Mouse (Mus musculus) liver, embryonic 14.5 days (tissue): ENCODE results near the gene Rufy2. TPM values are rescaled to one million over a fixed set of nuclear protein-coding genes. Genes with fewer than 3 reads are reported as not detected.

Experiments used
- ATAC-seq: fragments of 200-750 bp; cut with Nextera tagmentation; 2 replicates; pipeline ENCODE4 v1.8.0; 2017; ENCODE audit warnings: moderate number of reproducible peaks, mild to moderate bottlenecking, moderate library complexity; ENCODE audit not compliant: insufficient read depth
- DNase-seq, 3 experiments: peaks; one replicate each; pipeline ENCODE4 v3.0.0-alpha.2; 2012 to 2013; ENCODE audit warnings: low read depth in 3 of 3, low spot score in 3 of 3
- H3K27ac ChIP-seq: fragments of 300-500 bp; sonication (generic); 2 replicates; pipeline ENCODE4 v1.5.1; 2014; ENCODE audit warnings: moderate library complexity, mild to moderate bottlenecking, control low read depth, inconsistent platforms
- H3K27me3 ChIP-seq: fragments of 300-500 bp; sonication (generic); 2 replicates; pipeline ENCODE4 v1.6.1; 2014; ENCODE audit warnings: mild to moderate bottlenecking, low read length, moderate library complexity; ENCODE audit not compliant: control insufficient read depth, insufficient read depth
- H3K36me3 ChIP-seq: fragments of 300-500 bp; sonication (generic); replicated peaks from 2 replicates; pipeline ENCODE4 v1.6.1; 2014; ENCODE audit warnings: low read depth; ENCODE audit not compliant: control insufficient read depth, insufficient read depth
- H3K4me1 ChIP-seq, 2 experiments: fragments of 200-500 bp in 1 of 2; fragments of 300-500 bp in 1 of 2; sonication (generic) in 1 of 2; replicated peaks; 2 replicates each; pipeline ENCODE4 v1.6.1; 2012 to 2014; ENCODE audit warnings: antibody characterized with exemption in 1 of 2, inconsistent platforms in 1 of 2, low read length in 1 of 2; ENCODE audit not compliant: control insufficient read depth in 2 of 2, insufficient read depth in 2 of 2
- H3K4me2 ChIP-seq: fragments of 300-500 bp; sonication (generic); 2 replicates; pipeline ENCODE4 v1.6.1; 2014; ENCODE audit warnings: low read depth, mild to moderate bottlenecking, control low read depth, moderate library complexity
- H3K4me3 ChIP-seq, 2 experiments: fragments of 200-500 bp in 1 of 2; fragments of 300-500 bp in 1 of 2; sonication (generic) in 1 of 2; 2 replicates each; pipeline ENCODE4 v1.5.1; 2012 to 2014; ENCODE audit warnings: low read depth in 2 of 2, low read length in 2 of 2, mild to moderate bottlenecking in 2 of 2, control low read depth in 1 of 2, inconsistent platforms in 1 of 2, moderate library complexity in 1 of 2; ENCODE audit not compliant: insufficient read depth in 1 of 2
- H3K9ac ChIP-seq: fragments of 300-500 bp; sonication (generic); replicated peaks from 2 replicates; pipeline ENCODE4 v1.6.1; 2014; ENCODE audit warnings: mild to moderate bottlenecking, control low read depth, moderate library complexity
- H3K9me3 ChIP-seq: fragments of 300-500 bp; sonication (generic); 2 replicates; pipeline ENCODE4 v1.6.1; 2016; ENCODE audit warnings: low read length, mixed read lengths; ENCODE audit not compliant: control insufficient read depth
- CTCF ChIP-seq: IDR thresholded peaks from 2 replicates; pipeline ENCODE4 v1.5.1; 2016; ENCODE audit warnings: antibody characterized with exemption, low read depth, control low read depth
- EP300 ChIP-seq: IDR thresholded peaks from 2 replicates; pipeline ENCODE4 v1.6.1; 2016; ENCODE audit warnings: antibody characterized with exemption, low read depth
- WGBS: fragments of 180-500 bp; shearing (Covaris S2); extraction: QIAGEN DNeasy Blood & Tissue Kit; methylation state at CpG from one replicate; pipeline ENCODE4 v1.1.7; 2014; ENCODE audit not compliant: insufficient replicate concordance; 5-methylcytosine and 5-hydroxymethylcytosine counted together
- polyA plus RNA-seq, 2 experiments: library from polyadenylated mRNA; depleted of rRNA in 1 of 2; stranded (reverse) in 1 of 2; unstranded in 1 of 2; fragments of >200 nt; fragmentation: Nextera tagmentation in 1 of 2; extraction: Ambion mirVana in 1 of 2; gene quantifications; 2 replicates each; pipeline versions ENCODE4 v1.2.1 to v1.2.3; 2012 to 2014

Rufy2 gene
- polyA plus RNA-seq, 2 experiments = 1.1 to 1.3 TPM

- ATAC-seq (peak; percentile 39; the same call in 1 of the 2 replicates), DNase-seq (no peak)
- Histone ChIP-seq H3K4me1 (no peaks in the 10 kb centered on the region), H3K9me3 (no peaks in the 10 kb centered on the region), H3K9ac (no peak overlapping the region), H3K4me2 (no peak overlapping the region), H3K4me3 (no peak overlapping the region), H3K27me3 (no peaks in the 10 kb centered on the region), H3K36me3 (peaks cover 40% of the 10 kb centered on the region), H3K27ac (no peak overlapping the region)
- 30% methylated on average over 4 of the region's 4 CpGs for WGBS
- TF ChIP-seq CTCF = no peak
- TF ChIP-seq EP300 = no peak
Measured at GRCm38 (mm10) chr10:63010268-63010667, 30.2 kb downstream of the Rufy2 start.

DNA sequence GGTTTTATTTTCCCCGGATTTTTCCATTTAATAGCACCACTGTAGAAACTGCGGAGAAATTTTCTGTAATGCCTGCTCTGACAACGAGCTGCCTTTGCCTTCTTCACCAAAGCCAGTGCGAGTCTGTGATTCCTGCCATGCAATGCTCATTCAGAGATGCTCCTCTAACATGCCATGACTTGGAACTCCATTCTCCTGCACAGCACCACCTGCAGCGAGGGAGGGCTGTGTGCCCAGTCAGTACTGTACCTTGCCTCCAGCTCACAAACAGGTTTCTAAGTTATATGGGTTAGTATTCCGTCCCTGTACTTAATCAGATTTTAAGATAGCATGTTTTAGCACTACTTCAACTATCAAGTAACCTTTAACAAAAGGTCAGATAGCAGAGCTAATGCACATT lies 31.5 kb downstream of the Rufy2 start:
- Histone ChIP-seq H3K36me3 (peaks cover 51% of the 10 kb centered on the region), H3K27me3 (no peaks in the 10 kb centered on the region), H3K4me3 (no peak overlapping the region), H3K27ac (no peak overlapping the region), H3K9me3 (no peaks in the 10 kb centered on the region), H3K4me1 (no peaks in the 10 kb centered on the region), H3K9ac (no peak overlapping the region), H3K4me2 (no peak overlapping the region)
- no peak for ATAC-seq
- no peak for DNase-seq
- 82% methylated on average over 6 of the region's 6 CpGs for WGBS
- no peak for TF ChIP-seq EP300
- TF ChIP-seq CTCF = no peak

DNA sequence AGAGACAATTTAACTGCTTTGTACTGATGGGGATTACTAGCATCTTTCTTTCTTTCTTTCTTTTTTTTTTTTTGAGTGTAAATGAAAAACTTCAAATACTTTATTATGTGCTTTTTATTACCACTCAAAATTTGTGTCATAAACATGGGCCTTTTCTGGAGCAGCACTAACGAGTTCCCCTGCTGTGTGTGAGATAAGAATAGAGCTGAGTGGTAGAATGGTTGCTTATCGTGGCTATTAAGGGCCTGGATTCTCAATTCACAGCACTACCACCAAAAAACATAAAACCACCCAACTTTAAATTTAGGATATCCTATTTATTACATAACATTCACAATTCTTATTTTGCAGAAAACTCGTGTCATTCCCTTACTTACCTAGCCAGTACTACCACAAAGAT lies 33.5 kb downstream of the Rufy2 start:
- no peak overlapping the region for H3K27ac ChIP-seq
- 34% methylated on average over 3 of the region's 3 CpGs for WGBS
- peaks cover 66% of the 10 kb centered on the region for H3K36me3 ChIP-seq
- no peak for ATAC-seq
- H3K4me1 ChIP-seq = no peaks in the 10 kb centered on the region
- H3K27me3 ChIP-seq = no peaks in the 10 kb centered on the region
- TF ChIP-seq EP300 = no peak
- no peak overlapping the region for H3K4me3 ChIP-seq
- no peaks in the 10 kb centered on the region for H3K9me3 ChIP-seq
- no peak overlapping the region for H3K4me2 ChIP-seq
- no peak overlapping the region for H3K9ac ChIP-seq
- DNase-seq = no peak

GRCm38 (mm10) chr10:63014168-63014567 lies 34.1 kb downstream of the Rufy2 start:
- no peak overlapping the region for H3K27ac ChIP-seq

GRCm38 (mm10) chr10:63019304-63019703 lies 39.3 kb downstream of the Rufy2 start:
- H3K4me1 ChIP-seq = peaks cover 10 to 14% of the 10 kb centered on the region in 2 experiments; a peak in 3 of 4 replicates
- ATAC-seq (no peak), DNase-seq (no peak)
- TF ChIP-seq EP300 = no peak
- no peak for TF ChIP-seq CTCF
- H3K4me2 ChIP-seq = no peak overlapping the region
- WGBS = 92% methylated on average over 6 of the region's 6 CpGs
- no peaks in the 10 kb centered on the region for H3K9me3 ChIP-seq
- no peak overlapping the region for H3K4me3 ChIP-seq
- no peak overlapping the region for H3K9ac ChIP-seq
- H3K36me3 ChIP-seq = peaks cover 34% of the 10 kb centered on the region
- no peak overlapping the region for H3K27ac ChIP-seq
- no peaks in the 10 kb centered on the region for H3K27me3 ChIP-seq

More at GRCm38 (mm10) chr10:63014168-63014567, 34.1 kb downstream of the Rufy2 start:
- no peaks in the 10 kb centered on the region for H3K4me1 ChIP-seq
- peaks cover 66% of the 10 kb centered on the region for H3K36me3 ChIP-seq
- TF ChIP-seq EP300 = no peak
- 0 out of 2 replicates have a peak, but pooled peaks have one; percentile 9 for TF ChIP-seq CTCF
- H3K9ac ChIP-seq = no peak overlapping the region
- H3K4me2 ChIP-seq = no peak overlapping the region
- 84% methylated on average over 9 of the region's 9 CpGs for WGBS
- H3K4me3 ChIP-seq = no peak overlapping the region
- ATAC-seq (no peak), DNase-seq (no peak)
- H3K27me3 ChIP-seq = no peaks in the 10 kb centered on the region
- H3K9me3 ChIP-seq = no peaks in the 10 kb centered on the region
